In genomic region chr5:124432398-124433012, GRCm38 (mm10) we compare ENCODE assay signal across 1 mouse cellular context.
TF ChIP-seq lines count a peak whose summit lies in the region.

No protein-coding gene starts in this region.

TF ChIP-seq in MEL, 35 proteins besides CTCF, POLR2A, EP300 and RAD21 (continued from another document):
- TF ChIP-seq TBP (IDR thresholded peaks at IDR 0.05; ENCODE audit: low read depth, low read length) = no peak
- TF ChIP-seq MAZ (IDR thresholded peaks at IDR 0.05; ENCODE audit: low read depth, low read length) = no peak
- peak; percentile 8; the same call in 1 of the 2 replicates for TF ChIP-seq GATA1 (IDR thresholded peaks at IDR 0.05; ENCODE audit: low read depth, low read length)
